Mouse (Mus musculus): ENCODE measurements around the gene Rbl2. TPM values are rescaled to one million over a fixed set of nuclear protein-coding genes. Genes with fewer than 3 reads are reported as not detected.

Gene Rbl2
- polyA plus RNA-seq, 1 experiment from 2014 or later: 6.0 TPM

GRCm38 (mm10) chr8:91117537-91117936 lies 47.7 kb downstream of the Rbl2 start:
- Histone ChIP-seq H3K27ac (ENCODE audit: low read length) (no peak overlapping the region), H3K9ac (ENCODE audit: low read depth, low read length) (no peak overlapping the region), H3K27me3 (ENCODE audit: control insufficient read depth, insufficient read depth, low read depth, low read length) (no peaks in the 10 kb centered on the region), H3K4me1 (ENCODE audit: control insufficient read depth, low read depth, low read length) (no peaks in the 10 kb centered on the region), H3K4me3 (ENCODE audit: low read depth, low read length) (no peak overlapping the region), H3K9me3 (replicated peaks; ENCODE audit: control insufficient read depth, low read length) (no peaks in the 10 kb centered on the region), H3K4me2 (ENCODE audit: low read depth, low read length) (no peak overlapping the region), H3K36me3 (ENCODE audit: control insufficient read depth, insufficient read depth) (peaks cover 17% of the 10 kb centered on the region)
- ATAC-seq (ENCODE audit: low read depth): no peak
- 83% methylated on average over 4 of the region's 4 CpGs for WGBS (ENCODE audit: insufficient replicate concordance)

DNA sequence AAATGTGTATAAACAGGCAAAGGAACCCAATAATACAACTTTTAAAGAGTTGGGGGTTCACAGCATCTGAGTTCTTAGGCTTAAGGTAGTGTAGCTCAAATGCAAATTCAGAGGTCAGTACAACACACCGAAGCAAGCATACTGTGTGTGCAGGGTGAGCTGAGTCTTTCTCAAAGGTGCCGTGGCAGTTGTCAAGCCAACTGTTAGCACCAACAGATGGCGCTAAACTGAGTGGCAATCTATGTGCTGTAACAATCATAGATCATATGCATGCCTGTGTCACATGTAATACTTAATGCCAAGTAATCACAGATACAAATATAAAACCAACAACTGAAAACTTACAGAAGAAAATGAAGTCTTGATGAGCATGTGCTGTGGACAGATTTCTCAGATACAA lies 48.3 kb downstream of the Rbl2 start:
- Histone ChIP-seq H3K27me3 (ENCODE audit: control insufficient read depth, insufficient read depth, low read depth, low read length) (no peaks in the 10 kb centered on the region), H3K27ac (ENCODE audit: low read length) (no peak overlapping the region), H3K9me3 (replicated peaks; ENCODE audit: control insufficient read depth, low read length) (no peaks in the 10 kb centered on the region), H3K9ac (ENCODE audit: low read depth, low read length) (no peak overlapping the region), H3K36me3 (ENCODE audit: control insufficient read depth, insufficient read depth) (peaks cover 18% of the 10 kb centered on the region), H3K4me1 (ENCODE audit: control insufficient read depth, low read depth, low read length) (no peaks in the 10 kb centered on the region), H3K4me2 (ENCODE audit: low read depth, low read length) (no peak overlapping the region), H3K4me3 (ENCODE audit: low read depth, low read length) (no peak overlapping the region)
- 63% methylated on average over 3 of the region's 3 CpGs for WGBS (ENCODE audit: insufficient replicate concordance)
- no peak for ATAC-seq (ENCODE audit: low read depth)

DNA sequence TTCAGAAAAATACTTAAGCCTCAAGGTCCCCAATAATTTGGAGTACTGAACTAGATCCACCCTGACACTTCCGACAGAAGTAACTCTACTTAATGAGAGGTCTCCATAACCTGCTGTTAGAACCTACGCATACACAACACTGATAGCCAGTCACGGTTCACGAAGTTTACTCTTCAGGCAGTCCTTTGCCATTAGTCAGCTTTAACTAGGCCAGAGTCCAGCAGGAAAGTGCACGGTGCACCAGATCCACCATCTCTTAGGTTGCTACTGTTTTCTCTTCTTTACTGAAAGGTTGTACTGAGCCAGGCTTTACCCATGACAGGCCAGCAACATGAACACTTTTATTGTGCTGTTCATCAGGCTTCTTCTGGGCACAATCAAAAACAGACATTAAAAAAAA lies 54.5 kb downstream of the Rbl2 start:
- H3K4me2 ChIP-seq (ENCODE audit: low read depth, low read length): no peak overlapping the region
- no peak overlapping the region for H3K27ac ChIP-seq (ENCODE audit: low read length)
- H3K4me1 ChIP-seq (ENCODE audit: control insufficient read depth, low read depth, low read length): no peaks in the 10 kb centered on the region
- H3K4me3 ChIP-seq (ENCODE audit: low read depth, low read length): no peak overlapping the region
- 74% methylated on average over 5 of the region's 5 CpGs for WGBS (ENCODE audit: insufficient replicate concordance)
- H3K27me3 ChIP-seq (ENCODE audit: control insufficient read depth, insufficient read depth, low read depth, low read length): no peaks in the 10 kb centered on the region
- no peak overlapping the region for H3K9ac ChIP-seq (ENCODE audit: low read depth, low read length)
- peaks cover 11% of the 10 kb centered on the region; the same call in 1 of the 2 replicates for H3K36me3 ChIP-seq (ENCODE audit: control insufficient read depth, insufficient read depth)
- ATAC-seq (ENCODE audit: low read depth): no peak
- H3K9me3 ChIP-seq (replicated peaks; ENCODE audit: control insufficient read depth, low read length): no peaks in the 10 kb centered on the region

GRCm38 (mm10) chr8:91126786-91127185 lies 56.9 kb downstream of the Rbl2 start:
- WGBS (ENCODE audit: insufficient replicate concordance): 82% methylated on average over 8 of the region's 8 CpGs
- ATAC-seq (ENCODE audit: low read depth): no peak

DNA sequence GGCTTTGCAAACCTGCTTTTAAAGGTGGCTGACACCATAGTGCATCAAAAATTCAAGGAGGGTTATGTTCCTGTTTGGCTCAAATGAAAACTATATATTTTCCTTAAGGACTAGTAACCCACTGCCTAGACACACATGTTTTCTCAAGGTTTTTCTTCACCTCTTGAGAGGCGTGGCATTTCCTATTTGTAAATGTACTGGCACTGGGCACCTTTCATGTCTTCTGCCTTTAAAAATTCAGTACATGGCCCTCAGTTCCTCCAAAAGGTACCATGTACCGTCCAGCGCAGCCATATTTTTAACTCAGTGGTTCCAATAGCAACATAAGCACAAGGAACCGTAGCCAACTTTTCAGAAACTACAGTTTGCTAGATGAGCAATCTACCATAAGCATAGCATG lies 62.9 kb downstream of the Rbl2 start:
- Histone ChIP-seq H3K27me3 (ENCODE audit: control insufficient read depth, insufficient read depth, low read depth, low read length) (no peaks in the 10 kb centered on the region), H3K9me3 (replicated peaks; ENCODE audit: control insufficient read depth, low read length) (no peaks in the 10 kb centered on the region), H3K9ac (ENCODE audit: low read depth, low read length) (no peak overlapping the region), H3K27ac (ENCODE audit: low read length) (no peak overlapping the region), H3K4me3 (ENCODE audit: low read depth, low read length) (no peak overlapping the region), H3K36me3 (ENCODE audit: control insufficient read depth, insufficient read depth) (no peaks in the 10 kb centered on the region), H3K4me2 (ENCODE audit: low read depth, low read length) (peak overlapping the region; percentile 92; the same call in 1 of the 2 replicates), H3K4me1 (ENCODE audit: control insufficient read depth, low read depth, low read length) (peaks cover 17% of the 10 kb centered on the region)
- WGBS (ENCODE audit: insufficient replicate concordance): 67% methylated on average over 4 of the region's 4 CpGs
- ATAC-seq (ENCODE audit: low read depth): no peak

More at GRCm38 (mm10) chr8:91126786-91127185, 56.9 kb downstream of the Rbl2 start:
- Histone ChIP-seq H3K36me3 (ENCODE audit: control insufficient read depth, insufficient read depth) (peaks cover 7% of the 10 kb centered on the region; the same call in 1 of the 2 replicates), H3K9ac (ENCODE audit: low read depth, low read length) (no peak overlapping the region), H3K27ac (ENCODE audit: low read length) (no peak overlapping the region), H3K4me2 (ENCODE audit: low read depth, low read length) (no peak overlapping the region), H3K4me1 (ENCODE audit: control insufficient read depth, low read depth, low read length) (no peaks in the 10 kb centered on the region), H3K4me3 (ENCODE audit: low read depth, low read length) (no peak overlapping the region), H3K27me3 (ENCODE audit: control insufficient read depth, insufficient read depth, low read depth, low read length) (no peaks in the 10 kb centered on the region), H3K9me3 (replicated peaks; ENCODE audit: control insufficient read depth, low read length) (no peaks in the 10 kb centered on the region)

DNA sequence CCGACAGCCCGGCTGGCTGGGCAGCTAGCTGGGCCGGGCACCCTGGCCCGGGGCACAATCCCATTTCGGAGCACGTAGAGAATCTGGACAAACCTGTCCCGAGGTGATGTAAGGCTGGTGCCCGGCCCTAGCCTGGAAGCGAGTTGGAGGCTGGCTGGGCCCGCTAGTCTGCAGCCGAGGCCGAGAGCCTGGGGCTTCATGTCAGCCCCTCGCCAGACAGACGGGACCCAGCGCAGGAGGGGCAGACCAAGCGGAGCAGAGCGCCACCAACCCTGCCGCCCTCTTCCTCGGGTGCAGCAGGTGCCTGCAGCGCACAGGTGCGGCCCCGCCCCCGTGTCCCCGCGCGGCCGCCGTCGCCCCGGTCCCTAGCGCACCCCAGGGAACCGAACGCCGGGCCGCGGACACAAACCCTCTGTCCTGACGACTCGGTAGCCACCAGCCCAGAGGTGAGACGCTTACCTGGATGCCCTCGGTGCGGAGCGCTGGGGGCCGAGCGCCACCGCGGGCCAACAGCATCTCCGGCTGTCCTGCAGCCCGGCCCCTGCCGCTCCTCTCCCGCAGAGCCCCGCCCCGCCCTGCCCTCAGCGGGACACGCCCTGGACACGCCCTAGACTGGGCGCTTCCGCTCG lies 63.7 kb downstream of the Rbl2 start:
- Histone ChIP-seq H3K9me3 (replicated peaks; ENCODE audit: control insufficient read depth, low read length) (no peaks in the 10 kb centered on the region), H3K27ac (ENCODE audit: low read length) (no peak overlapping the region), H3K4me1 (ENCODE audit: control insufficient read depth, low read depth, low read length) (peaks cover 17% of the 10 kb centered on the region), H3K4me2 (ENCODE audit: low read depth, low read length) (peak overlapping the region; percentile 92), H3K27me3 (ENCODE audit: control insufficient read depth, insufficient read depth, low read depth, low read length) (no peaks in the 10 kb centered on the region), H3K4me3 (ENCODE audit: low read depth, low read length) (peak overlapping the region; percentile 80), H3K36me3 (ENCODE audit: control insufficient read depth, insufficient read depth) (no peaks in the 10 kb centered on the region), H3K9ac (ENCODE audit: low read depth, low read length) (peak overlapping the region; percentile 65)
- WGBS (ENCODE audit: insufficient replicate concordance): under 1% methylated on average over 58 of the region's 58 CpGs
- ATAC-seq (ENCODE audit: low read depth): peak; percentile 45

GRCm38 (mm10) chr8:91134070-91134475 lies 64.2 kb downstream of the Rbl2 start:
- peak overlapping the region; percentile 58 for H3K9ac ChIP-seq (ENCODE audit: low read depth, low read length)
- peak; percentile 98 for ATAC-seq (ENCODE audit: low read depth)
- H3K9me3 ChIP-seq (replicated peaks; ENCODE audit: control insufficient read depth, low read length): no peaks in the 10 kb centered on the region
- H3K4me2 ChIP-seq (ENCODE audit: low read depth, low read length): peak overlapping the region; percentile 92
- H3K4me3 ChIP-seq (ENCODE audit: low read depth, low read length): peak overlapping the region; percentile 80
- H3K36me3 ChIP-seq (ENCODE audit: control insufficient read depth, insufficient read depth): no peaks in the 10 kb centered on the region
- H3K27ac ChIP-seq (ENCODE audit: low read length): no peak overlapping the region
- WGBS (ENCODE audit: insufficient replicate concordance): 0% methylated on average over 24 of the region's 24 CpGs
- H3K27me3 ChIP-seq (ENCODE audit: control insufficient read depth, insufficient read depth, low read depth, low read length): no peaks in the 10 kb centered on the region
- peaks cover 17% of the 10 kb centered on the region for H3K4me1 ChIP-seq (ENCODE audit: control insufficient read depth, low read depth, low read length)

GRCm38 (mm10) chr8:91134659-91135058 lies 64.8 kb downstream of the Rbl2 start:
- Histone ChIP-seq H3K4me1 (ENCODE audit: control insufficient read depth, low read depth, low read length) (peaks cover 17% of the 10 kb centered on the region), H3K4me2 (ENCODE audit: low read depth, low read length) (peak overlapping the region; percentile 92), H3K4me3 (ENCODE audit: low read depth, low read length) (peak overlapping the region; percentile 80), H3K9ac (ENCODE audit: low read depth, low read length) (no peak overlapping the region), H3K27ac (ENCODE audit: low read length) (no peak overlapping the region), H3K9me3 (replicated peaks; ENCODE audit: control insufficient read depth, low read length) (no peaks in the 10 kb centered on the region), H3K27me3 (ENCODE audit: control insufficient read depth, insufficient read depth, low read depth, low read length) (no peaks in the 10 kb centered on the region), H3K36me3 (ENCODE audit: control insufficient read depth, insufficient read depth) (no peaks in the 10 kb centered on the region)
- ATAC-seq (ENCODE audit: low read depth): no peak
- 63% methylated on average over 12 of the region's 12 CpGs for WGBS (ENCODE audit: insufficient replicate concordance)

- H3K9me3 ChIP-seq (replicated peaks; ENCODE audit: control insufficient read depth, low read length): no peaks in the 10 kb centered on the region
- no peak for ATAC-seq (ENCODE audit: low read depth)
- no peak overlapping the region for H3K9ac ChIP-seq (ENCODE audit: low read depth, low read length)
- no peaks in the 10 kb centered on the region for H3K27me3 ChIP-seq (ENCODE audit: control insufficient read depth, insufficient read depth, low read depth, low read length)
- 63% methylated on average over 14 of the region's 14 CpGs for WGBS (ENCODE audit: insufficient replicate concordance)
- H3K4me2 ChIP-seq (ENCODE audit: low read depth, low read length): no peak overlapping the region
- peaks cover 17% of the 10 kb centered on the region for H3K4me1 ChIP-seq (ENCODE audit: control insufficient read depth, low read depth, low read length)
- H3K4me3 ChIP-seq (ENCODE audit: low read depth, low read length): no peak overlapping the region
- no peaks in the 10 kb centered on the region for H3K36me3 ChIP-seq (ENCODE audit: control insufficient read depth, insufficient read depth)
- no peak overlapping the region for H3K27ac ChIP-seq (ENCODE audit: low read length)
Observed at GRCm38 (mm10) chr8:91135308-91136181, 65.7 kb downstream of the Rbl2 start.

Data from liver, embryonic 16.5 days (tissue).